Mouse (Mus musculus) large intestine, adult 2 months (tissue): ENCODE measurements around the gene Mapk8ip1. TPM values are rescaled to one million over a fixed set of nuclear protein-coding genes. Genes with fewer than 3 reads are reported as not detected.
A peak's percentile ranks its signal among the peaks of the same experiment; 100 is the strongest.

Experiments
- DNase-seq: peaks from one replicate; pipeline ENCODE4 v3.0.0-alpha.2; 2012; ENCODE audit warnings: low read depth, low spot score
- WGBS: fragments of 180-500 bp; shearing (Covaris S2); methylation state at CpG from one replicate; pipeline ENCODE4 v1.1.7; 2018; 5-methylcytosine and 5-hydroxymethylcytosine counted together
- polyA plus RNA-seq: library from polyadenylated mRNA; depleted of rRNA; stranded (reverse); fragments of >200 nt; gene quantifications from 2 replicates; pipeline ENCODE4 v1.2.3, GENCODE M21; 2012

The Mapk8ip1 gene
- polyA plus RNA-seq, 1 experiment = 6.1 TPM

- DNase-seq = no peak
- 93% methylated on average over 7 of the region's 7 CpGs for WGBS
These were observed 23.7 kb downstream of the Mapk8ip1 start for GRCm38 (mm10) chr2:92377320-92377719.

DNA sequence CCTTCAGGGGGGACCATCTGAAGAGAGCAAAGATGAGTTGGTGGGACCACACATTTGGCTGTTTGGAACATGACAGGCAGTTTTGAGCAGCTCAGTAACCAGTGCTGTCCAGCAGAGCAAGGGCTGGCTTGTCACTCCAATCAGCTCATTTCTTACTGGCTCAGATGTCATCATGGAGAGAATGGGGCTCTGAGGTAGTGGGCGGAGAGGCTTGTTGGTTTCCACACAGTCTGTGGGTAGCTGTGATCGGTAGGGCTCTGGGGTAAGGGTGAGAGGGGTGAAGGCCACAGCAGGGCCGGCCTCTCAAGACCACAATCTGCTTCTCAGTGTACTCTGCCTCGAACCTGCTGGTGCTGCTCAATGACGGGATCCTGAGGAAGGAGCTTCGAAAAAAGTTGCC is 24.8 kb downstream of the Mapk8ip1 start:
- DNase-seq = no peak
- 71% methylated on average over 6 of the region's 6 CpGs for WGBS

DNA sequence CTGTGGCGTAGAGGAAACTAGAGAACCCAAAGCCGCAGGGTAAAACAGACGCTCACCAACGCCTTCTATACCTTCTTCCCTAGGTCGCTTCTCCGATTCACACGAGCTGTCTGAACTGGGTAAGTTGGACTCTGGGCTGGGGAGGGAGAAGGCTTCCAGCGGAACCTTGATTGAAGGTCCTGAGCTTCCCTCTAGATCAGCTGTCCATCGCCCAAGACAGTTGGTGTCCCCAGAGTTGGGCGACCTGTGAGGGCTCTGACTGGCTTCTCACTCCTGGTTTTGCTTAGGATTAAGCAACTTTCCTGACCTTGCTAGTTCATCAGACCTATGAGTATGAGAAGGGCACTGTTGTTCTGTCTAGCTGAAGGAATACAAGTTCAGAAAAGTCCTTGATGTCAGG is 25.3 kb downstream of the Mapk8ip1 start:
- no peak for DNase-seq
- 6% methylated on average over 10 of the region's 10 CpGs for WGBS

GRCm38 (mm10) chr2:92375099-92375623 is 25.9 kb downstream of the Mapk8ip1 start:
- WGBS = 1% methylated on average over 29 of the region's 29 CpGs
- peak; percentile 94 for DNase-seq

DNA sequence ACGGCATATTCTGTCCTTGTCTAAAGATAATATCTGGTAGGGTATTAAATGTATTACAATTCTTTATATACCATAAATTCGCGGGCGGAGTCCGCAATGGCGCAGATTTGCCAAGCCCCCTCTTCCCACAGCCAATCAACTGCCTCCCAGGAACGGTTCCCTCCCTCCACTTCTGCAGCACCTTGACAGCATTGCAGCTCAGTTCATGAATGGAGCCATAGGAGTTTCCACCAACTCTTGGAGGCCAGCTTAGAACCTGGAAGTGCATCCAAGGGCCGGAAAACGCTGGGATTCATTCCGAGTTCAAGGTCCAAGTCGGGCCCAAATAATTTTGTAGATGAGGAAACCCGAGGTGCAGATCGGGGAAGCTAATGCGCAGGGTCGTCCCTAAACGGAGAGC is 26.5 kb downstream of the Mapk8ip1 start, which contains the start of the genes Pex16 and Large2:
Pex16 (plus strand) TSS at position 163 of the 400 bp plus-strand sequence.
Large2 (minus strand) TSS at position 356 of the 400 bp plus-strand sequence.
- DNase-seq = no peak
- under 1% methylated on average over 16 of the region's 16 CpGs for WGBS

DNA sequence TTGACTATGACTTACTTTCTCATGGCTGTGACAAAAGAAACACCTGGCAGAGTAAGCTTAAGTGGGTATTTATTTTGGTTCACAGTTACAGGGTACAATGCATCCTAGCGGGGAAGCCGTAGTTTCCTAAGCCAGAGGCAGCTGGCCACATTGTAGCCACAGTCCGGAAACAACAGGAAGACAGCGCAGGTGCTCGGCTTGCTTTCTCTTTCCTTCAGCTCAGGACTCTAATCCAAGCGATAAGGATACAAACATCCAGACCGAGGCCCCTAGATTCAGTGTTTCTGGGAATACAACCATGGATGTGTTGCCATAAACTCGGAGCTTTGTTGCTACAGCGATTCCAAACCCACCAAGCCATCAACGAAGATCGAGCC is 27.6 kb downstream of the Mapk8ip1 start:
- no peak for DNase-seq
- 50% methylated on average over 11 of the region's 11 CpGs for WGBS

DNA sequence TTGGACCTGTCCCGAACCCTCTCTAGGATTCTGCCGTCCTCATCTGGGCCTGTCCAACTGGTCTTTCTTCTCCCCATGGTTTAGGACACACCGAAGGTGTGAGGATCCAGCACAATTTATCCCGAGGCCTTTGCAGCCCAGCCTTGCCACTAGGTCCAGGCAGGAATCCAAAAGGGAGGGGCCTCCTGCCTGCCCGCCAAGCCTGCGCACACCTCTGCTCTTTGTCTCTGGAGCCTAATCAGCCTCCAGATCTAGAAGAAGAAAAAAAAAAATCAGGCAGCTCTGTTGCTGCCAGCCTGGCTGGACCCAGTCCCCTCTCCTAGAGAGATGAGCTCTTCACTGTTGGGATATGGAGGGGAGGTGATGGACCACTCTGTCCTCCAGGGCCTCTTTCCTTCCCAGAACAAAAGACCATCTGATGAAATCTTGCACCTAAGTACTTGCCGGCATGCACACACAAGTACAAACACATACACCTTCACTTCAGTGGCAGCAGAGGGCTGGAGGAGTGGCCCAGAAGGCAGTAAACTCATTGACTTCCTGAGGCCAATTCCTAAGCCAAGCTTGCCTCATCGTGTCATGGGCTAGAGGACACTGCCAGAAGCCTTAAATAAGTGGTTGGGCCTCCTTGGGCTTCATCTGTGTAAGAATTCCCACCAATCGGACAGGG is 28.2 kb downstream of the Mapk8ip1 start:
- WGBS = 23% methylated on average over 9 of the region's 9 CpGs
- DNase-seq = no peak

DNA sequence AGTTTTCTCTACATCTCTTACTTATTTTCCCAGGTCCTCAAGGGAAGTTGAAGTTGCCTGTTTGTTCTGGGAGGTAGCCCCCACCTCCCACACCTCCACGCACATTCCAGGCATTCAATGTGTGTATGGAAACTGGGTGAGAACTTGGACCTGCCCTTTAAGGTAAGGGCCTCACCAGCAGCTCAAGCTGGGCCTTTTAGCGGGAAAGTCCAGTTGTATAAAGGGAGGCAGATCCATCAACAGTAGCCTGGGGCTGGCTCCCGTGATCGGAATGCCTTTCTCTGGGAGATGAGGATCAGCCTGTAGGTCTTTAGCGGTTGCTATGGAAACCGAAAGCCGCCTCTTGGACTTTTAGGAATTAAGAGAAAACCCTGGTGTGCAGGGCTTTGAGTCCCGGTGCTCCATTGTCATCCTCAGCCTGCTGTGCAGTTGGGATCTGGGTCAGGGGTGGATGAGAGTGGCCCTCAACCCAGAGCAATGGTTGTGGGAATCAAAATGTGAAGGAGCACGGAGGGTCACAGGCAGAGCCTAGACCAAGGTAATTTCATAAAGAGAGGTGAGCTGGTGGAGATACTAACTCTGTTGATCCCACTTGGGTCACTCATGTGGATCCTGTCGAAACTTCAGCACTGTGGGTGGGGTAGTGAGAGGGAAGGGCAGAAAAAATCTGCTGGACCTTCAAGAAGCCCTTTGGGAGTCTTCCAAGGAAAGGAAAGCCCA is 28.9 kb downstream of the Mapk8ip1 start:
- WGBS = 56% methylated on average over 10 of the region's 10 CpGs

GRCm38 (mm10) chr2:92370821-92371805 is 29.9 kb downstream of the Mapk8ip1 start:
- 5% methylated on average over 45 of the region's 45 CpGs for WGBS
- no peak for DNase-seq

More for the DNA sequence above, 28.9 kb downstream of the Mapk8ip1 start:
- DNase-seq = no peak

DNA sequence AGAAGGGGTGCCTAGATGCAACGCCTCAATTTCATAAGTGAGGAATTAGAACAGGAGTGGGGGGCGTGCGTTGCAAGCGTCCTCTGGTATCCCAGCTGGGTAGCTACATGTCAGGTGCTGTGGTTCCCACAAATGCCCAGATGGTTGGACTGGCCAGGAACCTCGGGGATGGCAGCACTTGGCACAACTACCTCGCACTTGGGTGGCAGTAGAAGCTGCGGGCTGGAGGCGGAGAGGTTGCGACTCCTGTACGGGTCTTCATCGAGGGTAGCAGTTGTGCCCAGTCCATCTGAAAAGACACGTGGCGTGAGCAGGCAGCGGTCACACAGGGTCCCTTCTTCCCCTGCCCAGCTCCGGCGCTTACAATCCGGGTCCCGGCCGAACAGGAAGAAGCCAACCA is 30.7 kb downstream of the Mapk8ip1 start:
- WGBS = 9% methylated on average over 19 of the region's 19 CpGs
- no peak for DNase-seq

DNA sequence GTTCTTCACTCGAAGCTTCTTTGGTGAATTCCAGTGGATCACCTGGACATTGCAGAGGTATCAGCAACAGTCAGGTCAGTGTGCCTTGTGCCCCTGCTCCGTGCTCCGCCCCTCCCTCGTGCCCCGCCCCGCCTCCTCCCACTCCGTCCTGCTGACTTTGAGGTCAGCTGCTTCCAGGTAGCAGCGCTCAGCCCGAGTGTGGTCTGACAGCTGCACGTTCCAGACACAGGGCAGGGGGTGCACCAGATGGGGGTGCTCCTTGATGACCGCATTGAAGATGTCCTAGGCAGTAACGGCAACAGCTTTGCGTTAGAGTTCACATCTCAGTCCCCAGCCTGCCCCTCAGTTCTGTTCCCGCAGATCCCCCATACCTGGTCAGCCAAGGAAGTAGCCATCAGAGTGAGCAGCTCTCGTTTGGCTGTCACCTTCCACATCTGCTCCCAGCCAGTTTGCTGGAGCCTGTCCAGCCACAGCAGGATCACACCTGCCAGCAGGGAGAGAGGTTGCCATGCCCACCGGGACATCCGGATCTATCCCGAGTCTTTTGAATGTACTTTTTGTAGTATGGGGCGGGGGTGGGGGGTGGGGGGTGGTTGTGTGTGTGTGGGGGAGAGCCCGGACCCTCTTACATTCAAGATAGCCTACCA is 33.6 kb downstream of the Mapk8ip1 start:
- WGBS = 42% methylated on average over 20 of the region's 20 CpGs
- DNase-seq = no peak

GRCm38 (mm10) chr2:92365568-92365967 is 35.5 kb downstream of the Mapk8ip1 start:
- WGBS = 90% methylated on average over 10 of the region's 10 CpGs
- no peak for DNase-seq

- DNase-seq = no peak
- 92% methylated on average over 4 of the region's 4 CpGs for whole genome bisulfite sequencing
These were observed 37.0 kb downstream of the Mapk8ip1 start for GRCm38 (mm10) chr2:92364086-92364485.

GRCm38 (mm10) chr2:92362571-92363228 is 38.4 kb downstream of the Mapk8ip1 start:
- DNase-seq = no peak
- 94% methylated on average over 6 of the region's 6 CpGs for WGBS

DNA sequence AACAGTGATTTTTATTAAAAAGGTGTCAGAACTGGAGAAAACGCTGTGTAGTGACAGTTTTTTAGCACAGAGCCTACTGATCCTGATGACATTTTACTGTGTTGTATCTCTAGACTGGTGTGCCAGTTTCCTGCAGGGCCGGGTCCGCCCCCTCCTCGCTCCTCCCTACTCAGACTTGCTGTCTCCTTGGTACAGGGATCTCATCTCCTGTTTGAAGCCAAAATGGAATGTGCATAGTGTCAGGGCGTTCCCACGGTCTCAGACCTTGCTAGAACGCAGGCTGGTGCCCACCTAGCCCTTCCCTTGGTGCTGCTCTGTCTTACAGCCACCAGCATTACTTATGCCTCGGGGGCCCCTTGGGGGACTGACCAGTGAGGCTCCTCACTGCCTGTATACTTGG is 39.3 kb downstream of the Mapk8ip1 start:
- 89% methylated on average over 8 of the region's 8 CpGs for WGBS
- DNase-seq = no peak

GRCm38 (mm10) chr2:92360893-92361292 is 40.2 kb downstream of the Mapk8ip1 start:
- DNase-seq = no peak
- WGBS = 26% methylated on average over 12 of the region's 12 CpGs

DNA sequence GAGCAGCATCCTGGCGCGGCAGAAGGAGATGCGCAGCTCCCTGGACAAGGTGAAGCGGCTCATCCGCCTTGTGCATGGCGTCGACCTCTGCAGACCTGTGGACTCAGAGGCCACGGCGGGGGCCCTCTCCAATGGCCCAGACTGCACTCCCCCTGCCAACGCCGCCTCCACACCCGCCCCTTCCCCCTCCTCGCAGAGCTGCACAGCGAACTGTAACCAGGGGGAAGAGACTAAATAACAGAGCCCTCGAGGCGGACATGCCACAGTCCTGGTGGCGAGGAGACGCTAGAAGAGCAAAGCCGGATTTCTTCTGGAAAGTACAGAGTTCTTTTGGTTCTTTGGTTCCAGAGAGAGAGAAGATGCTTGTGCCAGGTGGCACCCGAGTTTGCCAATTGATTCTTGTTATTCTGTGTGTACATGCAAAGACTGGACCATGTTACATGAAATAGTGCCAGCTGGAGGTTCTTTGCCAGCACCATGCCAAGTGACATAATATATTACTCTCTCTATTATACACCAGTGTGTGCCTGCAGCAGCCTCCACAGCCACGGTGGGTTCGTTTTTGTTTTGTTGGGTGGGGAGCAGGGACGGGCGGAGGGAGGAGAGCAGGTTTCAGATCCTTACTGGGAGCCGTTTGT is 40.8 kb downstream of the Mapk8ip1 start:
- whole genome bisulfite sequencing = 76% methylated on average over 25 of the region's 25 CpGs
- no peak for DNase-seq

DNA sequence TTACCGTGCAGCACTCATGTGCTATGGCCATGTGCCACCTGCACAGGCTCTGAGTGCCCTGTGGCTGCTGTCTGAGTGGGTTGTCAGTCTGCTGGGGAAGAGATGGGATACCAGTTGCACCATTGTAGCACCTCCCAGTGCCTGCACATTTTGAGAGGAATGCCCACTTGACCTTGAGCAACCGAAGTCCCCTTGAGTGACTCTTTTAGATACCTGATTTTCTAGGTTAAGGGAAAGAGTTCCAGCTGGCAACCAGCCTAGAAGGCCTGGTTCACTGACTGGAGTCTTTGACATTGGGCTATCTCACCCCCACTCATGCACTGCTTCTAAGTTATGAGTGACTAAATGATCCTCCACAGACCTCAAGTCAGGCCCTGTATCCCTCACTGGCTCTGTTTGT is 41.8 kb downstream of the Mapk8ip1 start:
- DNase-seq = no peak
- WGBS = 67% methylated on average over 2 of the region's 2 CpGs
